21 mouse cellular contexts compared by ENCODE assay signal in the genomic region with DNA sequence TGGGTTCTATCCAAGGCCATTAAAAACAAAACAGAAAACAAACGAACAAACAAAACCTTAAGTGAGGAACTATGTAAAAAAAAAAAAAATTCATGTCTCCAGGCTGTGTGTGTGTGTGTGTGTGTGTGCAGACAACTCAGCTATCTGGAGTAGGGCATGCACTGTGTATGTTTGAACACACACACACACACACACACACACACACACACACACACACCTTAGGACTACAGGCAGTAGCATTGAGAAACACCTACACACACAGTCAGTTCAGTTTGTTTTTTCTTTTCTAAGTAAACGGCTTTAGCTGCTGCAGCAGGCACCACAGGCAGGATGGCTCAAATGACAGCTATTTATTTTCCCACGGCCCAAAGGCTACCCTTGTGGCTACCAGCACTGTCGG.
DNase-seq lines count a peak whose midpoint lies in the region; ATAC-seq and TF ChIP-seq lines count a peak whose summit lies in the region.
"Had no signal": no experiment of that assay in that cellular context is flagged by ENCODE, and none has a peak within 500 bp of the region (broad histone marks: within the 10 kb centered on the region; RNA-seq: fewer than 3 reads in every experiment).

No protein-coding gene starts in this region.

- peaks cover 80% of the 10 kb centered on the region for H3K4me1 ChIP-seq in kidney, embryonic 15.5 days
- peaks cover 51% of the 10 kb centered on the region for H3K4me1 ChIP-seq in kidney, embryonic 16.5 days (ENCODE audit: insufficient read depth, low read length)
- peaks cover 8% of the 10 kb centered on the region for H3K4me1 ChIP-seq in liver, postnatal 0 days (ENCODE audit: insufficient read depth)
- H3K4me1 ChIP-seq in liver, embryonic 11.5 days (replicated peaks; ENCODE audit: control insufficient read depth, insufficient read depth, low read length), result peaks cover 19% of the 10 kb centered on the region
- H3K4me1 ChIP-seq in embryonic facial prominence, embryonic 10.5 days, result peaks cover 81% of the 10 kb centered on the region
- H3K4me1 ChIP-seq: forebrain, embryonic 13.5 days; forebrain, embryonic 15.5 days had no signal

- H3K4me3 ChIP-seq in kidney, embryonic 15.5 days (replicated peaks), result no peak overlapping the region
- no peak overlapping the region for H3K4me3 ChIP-seq in kidney, embryonic 16.5 days (ENCODE audit: low read length)
- H3K4me3 ChIP-seq in liver, postnatal 0 days (ENCODE audit: low read depth, low read length), result no peak overlapping the region
- H3K4me3 ChIP-seq in liver, embryonic 11.5 days (ENCODE audit: low read depth, low read length), result no peak overlapping the region
- H3K4me3 ChIP-seq in embryonic facial prominence, embryonic 10.5 days, result no peak overlapping the region
- H3K4me3 ChIP-seq: embryonic facial prominence, embryonic 12.5 days; forebrain, embryonic 13.5 days; forebrain, embryonic 15.5 days had no signal

- H3K4me2 ChIP-seq in kidney, embryonic 15.5 days, result no peak overlapping the region
- H3K4me2 ChIP-seq in kidney, embryonic 16.5 days (replicated peaks; ENCODE audit: low read depth, low read length), result no peak overlapping the region
- H3K4me2 ChIP-seq in liver, postnatal 0 days (ENCODE audit: low read depth, low read length), result no peak overlapping the region
- no peak overlapping the region for H3K4me2 ChIP-seq in liver, embryonic 11.5 days
- H3K4me2 ChIP-seq: embryonic facial prominence, embryonic 12.5 days; forebrain, embryonic 13.5 days; forebrain, embryonic 15.5 days had no signal

- H3K9ac ChIP-seq in kidney, embryonic 15.5 days, result no peak overlapping the region
- H3K9ac ChIP-seq in kidney, embryonic 16.5 days (replicated peaks; ENCODE audit: low read length), result no peak overlapping the region
- H3K9ac ChIP-seq in liver, postnatal 0 days (replicated peaks), result no peak overlapping the region
- H3K9ac ChIP-seq in liver, embryonic 11.5 days (ENCODE audit: low read depth, low read length), result no peak overlapping the region
- H3K9ac ChIP-seq: embryonic facial prominence, embryonic 12.5 days; forebrain, embryonic 13.5 days; forebrain, embryonic 15.5 days; forebrain, postnatal 0 days had no signal

- H3K27me3 ChIP-seq in kidney, embryonic 15.5 days, result 0 out of 2 replicates have a peak, but pooled peaks cover 3% of the 10 kb centered on the region
- no peaks in the 10 kb centered on the region; the same call in 1 of the 2 replicates for H3K27me3 ChIP-seq in kidney, embryonic 16.5 days (ENCODE audit: insufficient read depth, low read length)
- no peaks in the 10 kb centered on the region for H3K27me3 ChIP-seq in liver, postnatal 0 days (ENCODE audit: insufficient read depth, low read length)
- H3K27me3 ChIP-seq in liver, embryonic 11.5 days (replicated peaks; ENCODE audit: control insufficient read depth, insufficient read depth, low read length), result peaks cover 5% of the 10 kb centered on the region; the same call in 1 of the 2 replicates
- H3K27me3 ChIP-seq in embryonic facial prominence, embryonic 10.5 days (replicated peaks; ENCODE audit: low read depth, poor library complexity, severe bottlenecking), result peaks cover 41% of the 10 kb centered on the region
- H3K27me3 ChIP-seq: forebrain, embryonic 15.5 days had no signal

- TF ChIP-seq CTCF in liver, postnatal 0 days (IDR thresholded peaks at IDR 0.05; ENCODE audit: low read depth), result no peak

- no peaks in the 10 kb centered on the region for H3K9me3 ChIP-seq in kidney, embryonic 15.5 days (replicated peaks)
- no peaks in the 10 kb centered on the region for H3K9me3 ChIP-seq in kidney, embryonic 16.5 days (ENCODE audit: low read length)
- no peaks in the 10 kb centered on the region for H3K9me3 ChIP-seq in liver, postnatal 0 days (ENCODE audit: low read length)
- no peaks in the 10 kb centered on the region for H3K9me3 ChIP-seq in liver, embryonic 11.5 days (ENCODE audit: control insufficient read depth, low read length)
- no peaks in the 10 kb centered on the region for H3K9me3 ChIP-seq in embryonic facial prominence, embryonic 10.5 days
- H3K9me3 ChIP-seq: embryonic facial prominence, embryonic 12.5 days; forebrain, embryonic 13.5 days; forebrain, embryonic 15.5 days had no signal

- no peaks in the 10 kb centered on the region for H3K36me3 ChIP-seq in kidney, embryonic 15.5 days
- no peaks in the 10 kb centered on the region for H3K36me3 ChIP-seq in kidney, embryonic 16.5 days (ENCODE audit: insufficient read depth, low read length)
- H3K36me3 ChIP-seq in liver, postnatal 0 days (replicated peaks; ENCODE audit: insufficient read depth, low read length), result no peaks in the 10 kb centered on the region
- H3K36me3 ChIP-seq in liver, embryonic 11.5 days (ENCODE audit: control insufficient read depth, insufficient read depth, low read length), result no peaks in the 10 kb centered on the region
- no peaks in the 10 kb centered on the region for H3K36me3 ChIP-seq in embryonic facial prominence, embryonic 10.5 days (replicated peaks)
- H3K36me3 ChIP-seq: embryonic facial prominence, embryonic 12.5 days; forebrain, embryonic 15.5 days had no signal

- no peak for ATAC-seq in kidney, embryonic 15.5 days (replicated peaks; ENCODE audit: low FRiP score)
- no peak for ATAC-seq in kidney, embryonic 16.5 days (ENCODE audit: low FRiP score, low TSS enrichment)
- peak; percentile 60; the same call in 1 of the 2 replicates for ATAC-seq in liver, postnatal 0 days
- no peak for ATAC-seq in liver, embryonic 11.5 days (replicated peaks; ENCODE audit: low FRiP score)
- ATAC-seq: forebrain, embryonic 13.5 days; forebrain, embryonic 15.5 days; forebrain, postnatal 0 days had no signal

- TF ChIP-seq EP300 in liver, postnatal 0 days (IDR thresholded peaks at IDR 0.05; ENCODE audit: low read depth), result no peak

- H3K27ac ChIP-seq in kidney, embryonic 15.5 days, result peak overlapping the region; percentile 49; the same call in 1 of the 2 replicates
- H3K27ac ChIP-seq in kidney, embryonic 16.5 days (ENCODE audit: low read length), result no peak overlapping the region; the same call in 1 of the 2 replicates
- H3K27ac ChIP-seq in liver, postnatal 0 days (ENCODE audit: low read depth), result no peak overlapping the region
- H3K27ac ChIP-seq in liver, embryonic 11.5 days (ENCODE audit: low read depth, low read length), result no peak overlapping the region
- H3K27ac ChIP-seq in embryonic facial prominence, embryonic 10.5 days (replicated peaks), result 0 out of 2 replicates have a peak overlapping the region, but pooled peaks have one; percentile 48
- H3K27ac ChIP-seq: embryonic facial prominence, embryonic 12.5 days; forebrain, embryonic 13.5 days; forebrain, embryonic 15.5 days had no signal

- peak; percentile 56 for DNase-seq in embryo, embryonic 10 days (ENCODE audit: low spot score)
- no peak for DNase-seq in embryo, embryonic 9.5 days (ENCODE audit: extremely low spot score)
- no peak for DNase-seq in liver, postnatal 0 days
- no peak for DNase-seq in liver, embryonic 11.5 days (ENCODE audit: low spot score)
- DNase-seq in embryonic facial prominence, embryonic 10.5 days (ENCODE audit: low spot score), result no peak
- DNase-seq: adrenal gland, adult 2 months; adrenal gland, postnatal 10 days; adrenal gland, postnatal 25 days; B cell, adult 2 months; cerebellum, adult 11 months; cerebellum, adult 18-20 months; cerebellum, adult 8-10 months; cerebellum, adult 9-11 months; cerebellum, postnatal 14 days; cerebellum, postnatal 36 days; forebrain, postnatal 0 days had no signal

- 39% methylated on average over 4 of the region's 4 CpGs for WGBS in kidney, embryonic 15.5 days
- 27% methylated on average over 4 of the region's 4 CpGs for WGBS in kidney, embryonic 16.5 days
- 29% methylated on average over 4 of the region's 4 CpGs for WGBS in liver, postnatal 0 days (ENCODE audit: insufficient replicate concordance)
- WGBS in liver, embryonic 11.5 days, result 33% methylated on average over 4 of the region's 4 CpGs
- WGBS in embryonic facial prominence, embryonic 10.5 days, result 27% methylated on average over 4 of the region's 4 CpGs

Comparison
In these comparisons a context has a peak if more than half of its experiments do, and no peak if none do; other contexts are left out.
1. H3K27ac ChIP-seq: peak in kidney, embryonic 15.5 days (single experiment) and embryonic facial prominence, embryonic 10.5 days (single experiment); none in kidney, embryonic 16.5 days (single experiment), liver, postnatal 0 days (single experiment) and liver, embryonic 11.5 days (single experiment).